Mouse (Mus musculus): ENCODE measurements at regions not wholly inside any gene's neighbourhood (a gene's known extent, or its start where the extent isn't known, plus 50 kb on each side); places are given as distances from the start of the nearest gene placed in this dataset.
A peak's percentile ranks its signal among the peaks of the same experiment; 100 is the strongest.

DNA sequence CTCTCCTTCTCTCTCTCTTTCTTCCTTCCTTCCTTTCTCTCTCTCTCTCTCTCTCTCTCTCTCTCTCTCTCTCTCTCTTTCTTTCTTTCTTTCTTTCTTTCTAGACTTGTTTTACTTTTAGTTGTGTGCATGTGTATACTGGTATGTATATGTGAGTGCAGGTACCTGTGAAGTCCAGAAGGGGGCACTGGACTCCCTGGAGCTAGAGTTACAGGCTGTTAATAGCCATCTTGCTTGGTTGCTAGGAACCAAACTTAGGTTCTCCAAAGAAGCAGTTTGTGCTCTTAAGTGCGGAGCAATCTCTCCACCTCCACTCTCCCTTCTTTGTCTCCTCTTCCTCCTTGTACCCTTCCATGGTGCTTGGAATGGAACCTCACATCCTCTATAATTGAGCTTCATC is 77.2 kb downstream of the Gm10604 start:
- no peak for DNase-seq (ENCODE audit: low spot score in 2 of 2)

DNA sequence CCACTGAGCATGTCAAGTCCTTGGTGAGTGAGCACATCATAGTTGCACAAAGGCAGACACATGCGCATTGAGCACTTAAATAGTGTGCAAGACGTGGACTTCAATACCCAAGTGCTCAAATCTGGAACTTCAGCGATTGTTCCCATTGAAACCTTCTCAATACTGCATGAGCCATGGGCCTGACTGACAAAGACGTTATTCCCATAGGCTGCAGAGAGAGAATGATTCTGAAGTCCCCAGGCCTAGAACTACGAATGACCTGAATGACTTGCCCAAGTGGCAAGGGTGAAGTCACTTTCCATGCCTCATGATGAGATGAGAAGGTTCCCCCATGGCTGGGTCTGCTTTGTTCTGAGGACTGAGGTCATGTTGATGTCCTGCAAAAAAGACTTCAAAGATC is 77.7 kb downstream of the Gm10604 start:
- DNase-seq (ENCODE audit: low spot score in 2 of 2): no peak

DNA sequence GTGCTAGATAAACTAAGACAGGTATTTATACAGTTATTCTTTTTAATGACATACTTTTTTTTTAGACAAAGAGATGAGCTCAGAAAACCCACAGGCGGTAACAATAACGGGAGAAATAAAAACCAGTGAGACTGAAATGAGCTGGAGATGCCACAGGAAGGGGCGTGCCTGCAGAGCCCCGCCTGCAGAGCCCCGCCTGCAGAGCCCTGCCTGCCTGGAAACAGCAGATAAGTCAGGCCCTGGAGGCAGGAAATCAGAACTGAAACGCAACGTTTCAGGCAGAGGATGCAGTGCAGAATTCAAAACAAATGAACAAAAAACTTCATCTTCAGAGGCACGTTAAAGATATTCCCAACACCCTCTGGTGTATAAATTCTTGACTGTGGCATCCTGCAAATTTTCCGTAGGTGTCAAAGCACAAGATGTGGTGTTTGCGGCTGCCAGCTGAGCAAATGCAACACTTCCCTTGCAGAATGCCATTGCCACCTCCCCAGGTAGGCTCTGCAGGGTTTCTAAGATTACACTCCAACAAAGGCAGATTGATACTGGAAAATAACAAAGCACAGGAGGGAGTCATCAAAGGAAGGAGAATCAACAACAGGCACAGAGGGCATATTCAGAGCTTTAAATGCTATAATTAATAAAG is 81.0 kb downstream of the Gm10604 start:
- DNase-seq (ENCODE audit: low spot score in 2 of 2): peak in 1 of 2 experiments; percentile 21

GRCm38 (mm10) chr4:11897231-11897630 is 83.8 kb downstream of the Gm10604 start:
- no peak for DNase-seq (ENCODE audit: low spot score in 2 of 2)

- no peak for DNase-seq (ENCODE audit: low spot score in 2 of 2)
These were observed 84.9 kb downstream of the Gm10604 start for GRCm38 (mm10) chr4:11895857-11896825.

DNA sequence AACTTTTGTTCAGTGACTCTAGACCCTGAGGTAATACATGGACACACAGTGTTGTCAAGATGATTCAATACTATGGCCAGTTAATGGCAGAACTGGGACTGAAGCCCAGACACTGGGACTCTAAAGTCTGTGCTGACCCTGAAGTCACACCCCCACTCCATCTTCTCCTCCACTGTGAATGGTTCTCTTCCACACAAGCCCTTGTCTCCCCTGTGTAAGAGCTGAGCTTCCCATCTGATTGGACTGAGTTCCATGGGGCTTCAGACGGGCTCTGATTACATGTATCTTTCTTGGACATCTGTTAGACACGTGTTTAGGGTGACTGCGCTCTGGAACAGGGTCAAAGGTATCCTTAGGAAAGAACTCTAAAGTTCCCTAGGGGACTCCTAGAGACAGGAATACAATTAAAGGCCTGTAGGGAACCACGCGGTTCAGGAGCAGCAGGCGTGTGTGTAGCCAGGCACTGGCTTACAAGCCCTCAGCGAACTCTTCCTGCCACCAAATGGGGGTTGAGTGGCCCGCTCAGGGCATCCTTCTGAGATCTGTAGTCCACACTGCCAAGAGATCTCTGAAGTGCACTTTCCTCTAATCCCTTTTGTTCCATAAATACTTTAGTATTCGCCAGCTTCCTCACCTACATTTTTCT is 87.4 kb downstream of the Gm10604 start:
- no peak for DNase-seq (ENCODE audit: low spot score in 2 of 2)

DNA sequence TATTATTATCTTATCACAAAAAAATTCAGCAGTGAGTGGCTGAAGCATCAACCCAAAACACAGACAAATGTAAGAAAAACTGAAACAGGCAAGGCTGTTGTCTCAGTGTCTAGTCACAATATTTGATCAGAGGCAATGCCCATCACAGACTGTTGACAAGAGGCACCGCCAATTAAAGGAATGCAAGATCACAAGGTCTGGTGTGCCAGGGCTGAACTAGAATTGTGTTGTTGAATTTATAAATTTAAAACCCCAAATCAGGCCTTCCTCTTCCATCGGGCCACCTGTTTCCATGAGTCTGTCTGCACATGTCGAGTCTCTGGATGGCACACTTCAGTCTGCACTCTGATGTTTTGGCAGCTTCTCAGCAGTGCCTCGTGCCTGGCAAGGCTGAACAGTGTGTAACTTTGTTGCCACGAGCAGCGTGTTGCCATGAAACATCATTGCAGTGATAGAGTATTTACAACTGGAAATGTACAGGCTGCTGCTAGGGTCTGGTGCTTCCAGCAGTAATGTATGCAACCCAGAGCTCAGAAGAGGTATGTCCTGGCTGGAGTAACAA is 91.9 kb downstream of the Gm10604 start:
- no peak for DNase-seq (ENCODE audit: low spot score in 2 of 2)

DNA sequence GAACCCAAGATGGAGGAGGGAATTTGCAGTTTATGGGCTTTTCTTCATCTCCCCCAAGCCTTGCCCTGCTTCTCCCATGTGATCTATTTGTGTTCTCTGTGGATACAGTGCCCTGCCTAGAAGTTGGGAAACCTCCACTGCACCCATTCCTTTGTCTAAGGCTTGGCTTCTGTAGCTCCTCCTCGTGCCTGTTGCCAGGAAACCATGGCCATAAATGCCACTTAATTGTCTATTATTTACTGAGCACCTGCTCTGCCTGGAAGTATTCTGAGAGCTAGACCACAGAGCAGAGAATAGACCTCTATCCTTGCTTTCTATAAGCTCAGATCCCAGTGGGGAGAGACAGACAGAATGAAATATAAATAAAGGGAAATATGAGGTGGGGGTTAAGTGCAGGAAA is 93.7 kb downstream of the Gm10604 start:
- DNase-seq (ENCODE audit: low spot score in 2 of 2): no peak

DNA sequence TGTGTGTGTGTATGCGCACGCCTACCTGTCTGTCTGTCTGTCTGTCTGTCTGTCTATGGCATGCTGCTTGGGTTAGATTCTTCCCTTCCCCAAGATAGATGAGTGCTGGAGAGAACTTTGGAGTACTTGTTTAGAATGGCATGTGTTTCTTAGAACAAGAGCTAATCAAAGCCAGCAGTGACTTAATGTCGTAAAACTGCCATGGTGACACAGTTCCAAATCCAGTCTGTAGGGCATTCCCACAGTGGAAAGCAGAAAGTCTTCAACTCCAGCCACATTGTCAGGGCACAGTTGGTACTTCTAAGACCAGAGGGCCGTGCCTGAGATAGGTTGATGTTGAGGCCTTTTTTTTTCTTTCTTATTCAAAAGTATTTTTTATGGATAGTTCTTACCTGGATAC is 95.6 kb downstream of the Gm10604 start:
- DNase-seq (ENCODE audit: low spot score in 2 of 2): no peak

- DNase-seq (ENCODE audit: low spot score in 2 of 2): no peak
These were observed 96.2 kb downstream of the Gm10604 start for GRCm38 (mm10) chr4:11884818-11885217.

DNA sequence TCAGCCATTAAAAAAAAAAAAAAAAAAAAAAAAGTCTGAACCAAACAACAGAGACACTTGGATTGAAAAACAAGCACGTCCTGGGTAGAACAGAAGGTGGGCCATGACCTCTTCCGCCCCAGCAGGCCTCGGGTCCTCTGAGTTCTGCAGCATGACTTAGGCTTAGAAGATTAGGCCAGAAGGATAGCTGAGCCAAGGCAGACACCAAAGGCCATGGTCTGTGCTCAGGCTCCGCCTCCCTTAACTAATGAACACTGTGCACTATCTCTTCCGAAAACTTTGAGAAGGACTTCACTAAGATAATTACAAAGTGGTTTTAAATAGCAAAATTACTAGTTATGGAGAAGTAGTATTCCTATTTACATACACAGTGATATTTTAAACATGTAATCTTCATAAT is 97.8 kb downstream of the Gm10604 start:
- no peak for DNase-seq (ENCODE audit: low spot score in 2 of 2)

GRCm38 (mm10) chr4:11882666-11883065 is 98.4 kb downstream of the Gm10604 start:
- no peak for DNase-seq (ENCODE audit: low spot score in 2 of 2)

GRCm38 (mm10) chr4:11878638-11879037 is 102.4 kb downstream of the Gm10604 start:
- no peak for DNase-seq (ENCODE audit: low spot score in 2 of 2)

DNA sequence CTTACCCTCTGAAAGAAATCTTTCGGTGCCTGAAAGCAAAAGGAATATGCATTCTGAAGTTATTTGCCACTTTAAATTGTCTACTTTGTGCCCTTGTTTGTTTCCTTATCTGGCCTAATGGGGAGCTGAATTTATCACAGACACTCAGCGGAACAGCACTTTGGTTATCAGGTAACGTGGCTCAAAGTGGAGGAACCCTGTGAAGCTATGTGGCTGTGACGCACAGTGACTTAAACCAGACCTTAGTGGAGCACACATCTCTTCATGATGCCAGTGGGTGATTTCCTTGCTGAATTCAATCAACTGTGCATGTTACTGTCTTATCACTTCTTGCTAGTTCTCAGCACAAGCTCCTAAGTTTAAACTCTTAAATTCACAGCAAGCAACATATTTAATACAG is 103.1 kb downstream of the Gm10604 start:
- no peak for DNase-seq (ENCODE audit: low spot score in 2 of 2)

DNA sequence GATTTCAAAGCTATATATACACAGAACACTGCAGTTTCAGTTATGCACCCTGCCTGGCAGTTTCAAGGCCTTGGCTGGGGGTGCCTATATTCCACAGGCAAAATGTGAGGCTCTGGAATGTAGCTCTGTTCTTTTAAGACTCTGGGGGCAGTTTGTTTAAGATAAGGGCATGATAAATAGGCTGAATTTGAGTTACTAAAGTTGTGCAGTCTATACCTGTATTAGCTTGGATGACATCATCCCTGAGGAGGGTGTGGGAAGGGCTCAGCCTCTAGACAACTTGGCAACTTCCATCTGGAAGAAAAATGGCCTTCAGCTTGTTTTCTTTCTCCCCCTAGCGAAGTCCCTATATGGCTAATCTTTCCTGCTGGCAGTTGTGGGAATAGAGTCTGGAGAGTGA is 105.1 kb downstream of the Gm10604 start:
- DNase-seq (ENCODE audit: low spot score in 2 of 2): no peak

DNA sequence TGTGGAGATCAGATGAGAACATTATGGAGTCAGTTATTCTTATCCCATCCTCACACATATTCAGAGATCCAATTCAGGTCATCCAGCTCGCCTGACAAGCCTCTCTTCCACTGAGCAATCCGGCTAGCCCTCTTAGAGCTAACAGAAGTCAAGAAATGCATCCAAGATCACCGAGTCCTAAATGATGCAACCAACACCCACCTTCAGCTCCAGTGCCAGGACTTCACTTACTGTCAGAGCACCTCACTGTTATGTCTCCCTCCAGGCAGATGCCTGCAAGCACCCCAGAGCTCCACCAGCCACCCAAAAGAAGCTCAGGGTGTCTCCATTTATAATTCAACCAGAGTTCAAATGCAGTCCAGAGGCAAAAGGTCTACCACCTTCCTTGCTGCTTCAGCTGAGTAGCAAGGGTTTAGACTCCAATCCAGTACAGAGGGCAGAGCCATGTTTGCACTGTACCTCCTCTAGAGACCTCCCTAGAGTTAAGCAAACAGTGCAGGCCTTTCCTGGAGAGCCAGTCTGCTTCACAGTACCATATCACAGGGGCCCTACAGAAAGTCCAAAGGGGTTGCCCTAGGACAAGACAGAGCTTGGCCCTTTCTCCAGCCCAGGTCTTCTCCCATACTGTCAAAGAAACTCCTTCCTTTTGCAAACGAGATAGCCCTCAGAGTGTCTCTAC is 106.3 kb downstream of the Gm10604 start:
- no peak for DNase-seq (ENCODE audit: low spot score in 2 of 2)

- no peak for DNase-seq (ENCODE audit: low spot score in 2 of 2)
These were observed 109.0 kb downstream of the Gm10604 start for GRCm38 (mm10) chr4:11872036-11872435.

DNA sequence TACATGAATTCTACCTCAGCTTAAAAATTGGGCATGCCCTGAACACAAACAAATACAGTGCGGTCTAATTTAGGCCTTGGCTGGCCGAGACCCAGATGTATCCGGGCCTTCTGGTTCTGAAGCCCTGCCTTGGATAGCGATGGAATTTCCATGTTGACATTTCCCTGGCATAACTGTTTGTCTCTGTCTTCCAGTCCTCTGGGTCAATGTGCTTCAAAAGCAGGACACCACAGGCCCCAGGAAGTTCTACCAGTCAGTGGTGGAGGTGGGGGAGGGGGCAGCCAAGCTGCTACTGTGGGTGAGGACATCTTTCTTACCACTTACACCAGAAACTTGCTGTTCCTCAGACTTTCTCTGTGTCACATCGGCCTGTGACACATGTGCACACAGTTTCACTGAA is 111.3 kb downstream of the Gm10604 start:
- no peak for DNase-seq (ENCODE audit: low spot score in 2 of 2)

GRCm38 (mm10) chr4:11868565-11868964 is 112.5 kb downstream of the Gm10604 start:
- DNase-seq (ENCODE audit: low spot score in 2 of 2): no peak

All from spleen, postnatal 14 days (tissue).